Mouse (Mus musculus): ENCODE results near the gene Fyttd1.

The Fyttd1 gene

DNA sequence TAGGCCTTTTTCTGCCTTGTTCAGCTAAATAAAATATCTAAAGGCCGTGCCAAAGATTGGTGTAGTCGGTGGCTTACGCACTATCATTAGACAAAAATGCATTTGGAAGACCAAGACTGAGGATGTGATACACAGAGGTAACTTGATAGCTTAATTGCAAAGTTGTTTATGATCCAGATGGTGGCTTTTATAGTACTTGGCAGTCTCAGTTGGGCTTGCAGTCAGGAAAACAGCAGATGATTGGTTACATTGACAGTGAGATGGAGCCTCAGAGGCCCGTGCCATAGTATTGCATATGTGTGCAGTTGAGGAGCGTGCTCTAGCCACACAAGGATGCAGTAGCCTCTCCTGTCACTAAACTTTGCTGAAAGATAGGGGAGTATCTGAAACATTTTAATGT lies 65.4 kb downstream of the Fyttd1 start:
- no peak for DNase-seq (ENCODE audit: low spot score)

GRCm38 (mm10) chr16:32945379-32945778 lies 68.1 kb downstream of the Fyttd1 start:
- DNase-seq (ENCODE audit: low spot score): no peak

DNA sequence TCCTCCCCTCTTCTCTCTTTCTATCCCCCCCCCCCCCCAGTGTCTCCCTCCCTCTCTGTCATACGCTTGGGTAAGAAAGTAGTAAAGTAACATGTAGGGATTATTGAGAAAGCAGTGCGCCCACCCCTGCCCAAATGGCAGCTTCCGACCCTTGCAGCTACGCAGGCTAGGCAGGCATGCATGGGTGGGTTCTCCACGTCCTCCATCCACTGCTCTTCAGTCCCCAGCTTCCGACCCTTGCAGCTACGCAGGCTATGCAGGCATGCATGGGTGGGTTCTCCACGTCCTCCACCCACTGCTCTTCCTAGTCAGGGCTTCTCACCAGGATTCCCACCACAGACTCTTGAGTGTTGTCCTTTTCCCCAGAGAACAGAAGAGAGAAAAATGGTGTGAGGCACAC lies 70.7 kb downstream of the Fyttd1 start:
- no peak for DNase-seq (ENCODE audit: low spot score)

DNA sequence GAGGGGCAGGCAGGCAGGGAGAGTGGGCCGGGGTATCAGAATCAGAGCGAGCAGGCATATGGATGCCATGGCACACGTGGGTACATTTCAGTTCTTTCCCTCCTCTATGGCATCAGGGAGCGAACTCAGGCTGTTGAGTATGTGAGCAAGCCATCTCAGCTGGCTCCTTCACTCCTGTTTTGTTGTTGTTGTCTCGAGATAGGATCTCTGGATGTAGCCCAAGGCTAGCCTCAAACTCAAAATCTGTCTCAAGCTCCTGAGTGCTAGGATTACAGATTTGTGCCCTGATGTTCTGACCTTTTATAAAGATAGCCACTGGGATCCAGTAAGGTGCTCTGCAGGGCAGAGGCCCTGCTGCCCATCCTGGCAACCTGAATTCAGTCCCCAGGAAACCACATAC lies 71.4 kb downstream of the Fyttd1 start:
- DNase-seq (ENCODE audit: low spot score): no peak

DNA sequence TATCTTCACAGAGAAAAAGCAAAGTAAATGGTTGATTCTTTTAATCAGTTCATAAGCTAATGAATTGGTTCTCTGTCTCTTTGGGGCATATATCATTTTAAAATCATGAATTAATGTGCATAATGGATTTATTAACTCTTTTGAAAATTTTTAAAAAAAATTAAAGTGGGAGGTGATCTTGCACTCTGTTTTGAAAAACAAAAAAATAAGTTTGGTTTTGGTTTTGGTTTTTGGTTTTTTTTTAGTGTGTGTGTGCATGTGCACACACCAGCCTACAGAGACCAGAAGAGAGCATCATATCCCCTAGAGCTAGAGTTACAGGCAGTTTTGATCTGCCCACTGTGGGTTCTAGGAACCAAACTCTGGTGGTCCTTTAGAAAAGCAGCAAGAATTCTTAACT lies 72.0 kb downstream of the Fyttd1 start:
- DNase-seq (ENCODE audit: low spot score): no peak

GRCm38 (mm10) chr16:32951074-32951473 lies 73.8 kb downstream of the Fyttd1 start:
- no peak for DNase-seq (ENCODE audit: low spot score)

DNA sequence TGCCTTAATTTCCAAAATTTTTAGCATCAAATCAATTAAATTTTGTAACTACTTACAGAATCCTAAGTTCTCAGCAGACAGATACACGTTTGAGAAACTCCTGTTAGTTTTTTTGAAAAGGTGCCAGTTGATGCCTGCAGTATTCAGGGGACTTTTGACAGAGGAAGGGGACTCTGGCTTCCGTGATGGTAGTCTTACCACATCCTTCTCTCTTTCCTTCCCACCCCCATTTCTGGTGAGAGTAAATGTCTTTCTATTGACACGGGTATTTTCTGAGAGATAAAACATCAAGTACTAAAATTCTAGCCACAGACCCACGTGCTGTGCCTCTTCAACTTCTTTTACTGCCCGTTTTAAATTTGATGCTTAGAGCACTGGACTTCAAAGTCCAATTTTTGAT lies 76.5 kb downstream of the Fyttd1 start:
- DNase-seq (ENCODE audit: low spot score): no peak

GRCm38 (mm10) chr16:32954304-32954703 lies 77.0 kb downstream of the Fyttd1 start:
- no peak for DNase-seq (ENCODE audit: low spot score)

DNA sequence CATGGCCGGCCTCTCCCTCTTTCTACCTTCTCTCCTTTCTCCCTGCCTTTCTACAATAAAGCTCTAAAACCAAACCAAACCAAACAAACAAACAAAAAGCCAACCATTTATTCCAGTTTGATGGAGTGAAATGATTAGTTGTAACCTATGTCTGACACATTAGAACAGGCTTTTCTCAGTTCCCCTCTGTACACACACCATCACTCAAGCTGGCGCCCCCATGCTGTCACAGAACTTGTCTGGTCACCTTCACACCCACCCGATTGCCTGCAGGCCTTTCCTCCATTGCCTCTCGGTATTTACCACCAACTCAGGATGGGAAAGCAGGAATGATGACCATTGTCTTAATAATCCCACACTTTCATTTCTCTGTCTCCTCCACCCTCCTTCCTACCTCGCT lies 79.6 kb downstream of the Fyttd1 start:
- DNase-seq (ENCODE audit: low spot score): no peak
